Mouse (Mus musculus) stomach, embryonic 14.5 days (tissue): ENCODE results near the gene Klhdc10. TPM values are rescaled to one million over a fixed set of nuclear protein-coding genes. Genes with fewer than 3 reads are reported as not detected.
A peak's percentile ranks its signal among the peaks of the same experiment; 100 is the strongest.

Source experiments
- ATAC-seq: fragments of 200-750 bp; cut with Nextera tagmentation; 2 replicates; pipeline ENCODE4 v1.8.0; 2017; ENCODE audit warnings: low read depth, moderate TSS enrichment; ENCODE audit not compliant: insufficient number of reproducible peaks, insufficient read depth, low FRiP score
- H3K27ac ChIP-seq: fragments of 300-500 bp; sonication (generic); 2 replicates; pipeline ENCODE4 v1.5.1; 2014; ENCODE audit warnings: mild to moderate bottlenecking, low read length, moderate library complexity, mixed read lengths
- H3K27me3 ChIP-seq: fragments of 300-500 bp; sonication (generic); 2 replicates; pipeline ENCODE4 v1.6.1; 2014; ENCODE audit warnings: low read length, control low read depth, mixed read lengths; ENCODE audit not compliant: control insufficient read depth, insufficient read depth
- H3K36me3 ChIP-seq: fragments of 300-500 bp; sonication (generic); 2 replicates; pipeline ENCODE4 v1.6.1; 2014; ENCODE audit warnings: mild to moderate bottlenecking, control low read depth, low read length, moderate library complexity, mixed read lengths; ENCODE audit not compliant: control insufficient read depth, insufficient read depth
- H3K4me1 ChIP-seq: fragments of 300-500 bp; sonication (generic); 2 replicates; pipeline ENCODE4 v1.6.1; 2014; ENCODE audit warnings: low read length, control low read depth, mixed read lengths; ENCODE audit not compliant: control insufficient read depth, insufficient read depth
- H3K4me2 ChIP-seq: fragments of 300-500 bp; sonication (generic); replicated peaks from 2 replicates; pipeline ENCODE4 v1.6.1; 2014; ENCODE audit warnings: low read depth, low read length, control low read depth
- H3K4me3 ChIP-seq: fragments of 300-500 bp; sonication (generic); 2 replicates; pipeline ENCODE4 v1.5.1; 2014; ENCODE audit warnings: low read depth, low read length, control low read depth
- H3K9ac ChIP-seq: fragments of 300-500 bp; sonication (generic); replicated peaks from 2 replicates; pipeline ENCODE4 v1.6.1; 2014; ENCODE audit warnings: low read depth, mild to moderate bottlenecking, control low read depth, low read length, moderate library complexity, mixed read lengths
- H3K9me3 ChIP-seq: fragments of 300-500 bp; sonication (generic); 2 replicates; pipeline ENCODE4 v1.6.1; 2016; ENCODE audit warnings: low read depth, low read length, control low read depth; ENCODE audit not compliant: control insufficient read depth
- WGBS: fragments of 180-500 bp; shearing (Covaris S2); extraction: QIAGEN DNeasy Blood & Tissue Kit; methylation state at CpG from one replicate; pipeline ENCODE4 v1.1.7; 2014; 5-methylcytosine and 5-hydroxymethylcytosine counted together
- polyA plus RNA-seq: library from polyadenylated mRNA; unstranded; fragments of >200 nt; fragmentation: Nextera tagmentation; extraction: Ambion mirVana; gene quantifications from 2 replicates; pipeline ENCODE4 v1.2.1, GENCODE M21; 2014

Gene Klhdc10
- 24.8 and 29.3 TPM in 2 replicates for polyA plus RNA-seq

- peak; percentile 99 for ATAC-seq
- Histone ChIP-seq H3K27me3 (no peaks in the 10 kb centered on the region), H3K9me3 (no peaks in the 10 kb centered on the region), H3K4me3 (peak within 1 kb of the TSS; percentile 99), H3K9ac (peak within 1 kb of the TSS; percentile 96), H3K4me2 (peak within 1 kb of the TSS; percentile 66), H3K4me1 (0 out of 2 replicates have a peak, but pooled peaks cover 5% of the 10 kb centered on the region), H3K27ac (peak within 1 kb of the TSS; percentile 95), H3K36me3 (no peaks in the 10 kb centered on the region)
- under 1% methylated on average over 41 of the region's 41 CpGs for WGBS
Measured at GRCm38 (mm10) chr6:30401308-30402015, at the start of gene Klhdc10. TSS of gene Klhdc10 (plus strand) at chr6:30401868.

GRCm38 (mm10) chr6:30352762-30353161 lies 48.9 kb upstream of the Klhdc10 start:
- H3K27me3 ChIP-seq, result no peaks in the 10 kb centered on the region
- no peak for ATAC-seq
- no peak overlapping the region for H3K4me2 ChIP-seq
- no peak overlapping the region for H3K27ac ChIP-seq
- 35% methylated on average over 8 of the region's 8 CpGs for WGBS
- H3K9me3 ChIP-seq, result no peaks in the 10 kb centered on the region
- H3K36me3 ChIP-seq, result no peaks in the 10 kb centered on the region
- no peak overlapping the region for H3K4me3 ChIP-seq
- no peaks in the 10 kb centered on the region for H3K4me1 ChIP-seq
- no peak overlapping the region for H3K9ac ChIP-seq

GRCm38 (mm10) chr6:30353661-30354060 lies 48.0 kb upstream of the Klhdc10 start:
- H3K27ac ChIP-seq, result no peak overlapping the region
- no peak overlapping the region for H3K4me2 ChIP-seq
- no peaks in the 10 kb centered on the region for H3K27me3 ChIP-seq
- ATAC-seq, result no peak
- no peak overlapping the region for H3K9ac ChIP-seq
- H3K4me1 ChIP-seq, result no peaks in the 10 kb centered on the region
- no peak overlapping the region for H3K4me3 ChIP-seq
- WGBS, result 74% methylated on average over 8 of the region's 8 CpGs
- no peaks in the 10 kb centered on the region for H3K9me3 ChIP-seq
- no peaks in the 10 kb centered on the region for H3K36me3 ChIP-seq

- ATAC-seq, result no peak
- 25% methylated on average over 5 of the region's 5 CpGs for WGBS
- no peaks in the 10 kb centered on the region for H3K36me3 ChIP-seq
- no peak overlapping the region for H3K9ac ChIP-seq
- no peak overlapping the region for H3K4me2 ChIP-seq
- no peaks in the 10 kb centered on the region for H3K27me3 ChIP-seq
- H3K27ac ChIP-seq, result no peak overlapping the region
- no peaks in the 10 kb centered on the region for H3K4me1 ChIP-seq
- H3K4me3 ChIP-seq, result no peak overlapping the region
- H3K9me3 ChIP-seq, result no peaks in the 10 kb centered on the region
Measured at GRCm38 (mm10) chr6:30354760-30355159, 46.9 kb upstream of the Klhdc10 start.

GRCm38 (mm10) chr6:30355701-30356100 lies 46.0 kb upstream of the Klhdc10 start:
- Histone ChIP-seq H3K4me1 (no peaks in the 10 kb centered on the region), H3K36me3 (no peaks in the 10 kb centered on the region)

GRCm38 (mm10) chr6:30356161-30356560 lies 45.5 kb upstream of the Klhdc10 start:
- Histone ChIP-seq H3K36me3 (no peaks in the 10 kb centered on the region), H3K27ac (no peak overlapping the region), H3K4me2 (no peak overlapping the region), H3K4me3 (no peak overlapping the region), H3K9ac (no peak overlapping the region), H3K4me1 (no peaks in the 10 kb centered on the region), H3K27me3 (no peaks in the 10 kb centered on the region), H3K9me3 (no peaks in the 10 kb centered on the region)
- 74% methylated on average over 5 of the region's 5 CpGs for WGBS
- ATAC-seq, result no peak

More at GRCm38 (mm10) chr6:30355701-30356100, 46.0 kb upstream of the Klhdc10 start:
- no peak overlapping the region for H3K4me3 ChIP-seq
- no peak overlapping the region for H3K27ac ChIP-seq
- H3K4me2 ChIP-seq, result no peak overlapping the region
- no peak for ATAC-seq
- no peak overlapping the region for H3K9ac ChIP-seq
- no peaks in the 10 kb centered on the region for H3K9me3 ChIP-seq
- WGBS, result 87% methylated on average over 8 of the region's 8 CpGs
- no peaks in the 10 kb centered on the region for H3K27me3 ChIP-seq

- no peak overlapping the region for H3K4me2 ChIP-seq
- H3K27me3 ChIP-seq, result no peaks in the 10 kb centered on the region
- WGBS, result 87% methylated on average over 12 of the region's 12 CpGs
- H3K9me3 ChIP-seq, result no peaks in the 10 kb centered on the region
- H3K4me3 ChIP-seq, result no peak overlapping the region
- H3K9ac ChIP-seq, result no peak overlapping the region
- H3K27ac ChIP-seq, result no peak overlapping the region
- no peaks in the 10 kb centered on the region for H3K4me1 ChIP-seq
- ATAC-seq, result no peak
- no peaks in the 10 kb centered on the region for H3K36me3 ChIP-seq
Measured at GRCm38 (mm10) chr6:30356680-30357079, 45.0 kb upstream of the Klhdc10 start.

GRCm38 (mm10) chr6:30357561-30358177 lies 44.0 kb upstream of the Klhdc10 start:
- no peaks in the 10 kb centered on the region for H3K9me3 ChIP-seq
- H3K4me1 ChIP-seq, result no peaks in the 10 kb centered on the region
- no peaks in the 10 kb centered on the region for H3K27me3 ChIP-seq
- H3K4me3 ChIP-seq, result no peak overlapping the region
- no peaks in the 10 kb centered on the region for H3K36me3 ChIP-seq
- H3K4me2 ChIP-seq, result no peak overlapping the region
- no peak overlapping the region for H3K9ac ChIP-seq
- WGBS, result 13% methylated on average over 9 of the region's 9 CpGs
- ATAC-seq, result peak; percentile 73; the same call in 1 of the 2 replicates
- no peak overlapping the region for H3K27ac ChIP-seq
